Mouse (Mus musculus) stomach, embryonic 16.5 days (tissue): ENCODE measurements around the gene Magi1. TPM values are rescaled to one million over a fixed set of nuclear protein-coding genes. Genes with fewer than 3 reads are reported as not detected.

Experiments
- ATAC-seq: fragments of 200-750 bp; cut with Nextera tagmentation; 2 replicates; pipeline ENCODE4 v1.8.0; 2017; ENCODE audit warnings: moderate number of reproducible peaks, moderate TSS enrichment; ENCODE audit not compliant: insufficient read depth, low FRiP score
- H3K27ac ChIP-seq: fragments of 300-500 bp; sonication (generic); 2 replicates; pipeline ENCODE4 v1.5.1; 2014; ENCODE audit warnings: low read length
- H3K27me3 ChIP-seq: fragments of 300-500 bp; sonication (generic); 2 replicates; pipeline ENCODE4 v1.6.1; 2014; ENCODE audit warnings: low read length, control low read depth, mixed read lengths; ENCODE audit not compliant: control insufficient read depth, insufficient read depth
- H3K36me3 ChIP-seq: fragments of 300-500 bp; sonication (generic); 2 replicates; pipeline ENCODE4 v1.6.1; 2014; ENCODE audit warnings: low read length; ENCODE audit not compliant: control insufficient read depth, insufficient read depth
- H3K4me1 ChIP-seq: fragments of 300-500 bp; sonication (generic); 2 replicates; pipeline ENCODE4 v1.6.1; 2014; ENCODE audit warnings: low read length, control low read depth, mixed read lengths; ENCODE audit not compliant: control insufficient read depth, insufficient read depth
- H3K4me2 ChIP-seq: fragments of 300-500 bp; sonication (generic); 2 replicates; pipeline ENCODE4 v1.6.1; 2014; ENCODE audit warnings: low read depth, low read length, mixed read lengths
- H3K4me3 ChIP-seq: fragments of 300-500 bp; sonication (generic); replicated peaks from 2 replicates; pipeline ENCODE4 v1.5.1; 2014; ENCODE audit warnings: mild to moderate bottlenecking, low read length
- H3K9ac ChIP-seq: fragments of 300-500 bp; sonication (generic); 2 replicates; pipeline ENCODE4 v1.6.1; 2014; ENCODE audit warnings: low read length
- H3K9me3 ChIP-seq: fragments of 300-500 bp; sonication (generic); replicated peaks from 2 replicates; pipeline ENCODE4 v1.6.1; 2016; ENCODE audit warnings: low read length, control low read depth; ENCODE audit not compliant: control insufficient read depth
- WGBS: fragments of 180-500 bp; shearing (Covaris S2); extraction: QIAGEN DNeasy Blood & Tissue Kit; methylation state at CpG from one replicate; pipeline ENCODE4 v1.1.7; 2014; 5-methylcytosine and 5-hydroxymethylcytosine counted together
- polyA plus RNA-seq: library from polyadenylated mRNA; unstranded; fragments of >200 nt; fragmentation: Nextera tagmentation; extraction: Ambion mirVana; gene quantifications from 2 replicates; pipeline ENCODE4 v1.2.1, GENCODE M21; 2015

The Magi1 gene
- polyA plus RNA-seq, 1 experiment from 2014 or later = 8.7 TPM

DNA sequence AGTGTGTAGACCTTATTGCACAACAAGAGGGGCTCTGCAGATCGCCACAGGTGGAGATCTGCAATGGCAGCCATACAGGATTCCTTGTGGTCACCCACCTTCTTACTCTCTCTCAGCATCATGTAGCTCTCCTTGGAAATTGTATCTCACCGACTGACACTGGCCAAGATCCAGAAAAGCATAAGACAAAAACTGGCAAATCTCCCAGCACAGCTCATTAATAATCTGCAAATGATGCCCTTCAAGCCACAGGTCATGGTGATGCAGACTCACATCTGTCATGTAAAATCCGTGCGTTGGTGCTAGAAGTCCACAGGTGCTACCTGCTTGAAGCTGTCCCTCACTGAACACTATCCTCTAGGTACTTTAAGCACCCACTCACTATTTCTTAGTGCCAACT lies 448.5 kb downstream of the Magi1 start:
- Histone ChIP-seq H3K4me3 (no peak overlapping the region), H3K4me2 (no peak overlapping the region), H3K27me3 (no peaks in the 10 kb centered on the region), H3K27ac (no peak overlapping the region), H3K4me1 (no peaks in the 10 kb centered on the region; the same call in 1 of the 2 replicates), H3K9ac (no peak overlapping the region), H3K36me3 (no peaks in the 10 kb centered on the region), H3K9me3 (no peaks in the 10 kb centered on the region)
- ATAC-seq = no peak
- 61% methylated on average over 4 of the region's 4 CpGs for WGBS

DNA sequence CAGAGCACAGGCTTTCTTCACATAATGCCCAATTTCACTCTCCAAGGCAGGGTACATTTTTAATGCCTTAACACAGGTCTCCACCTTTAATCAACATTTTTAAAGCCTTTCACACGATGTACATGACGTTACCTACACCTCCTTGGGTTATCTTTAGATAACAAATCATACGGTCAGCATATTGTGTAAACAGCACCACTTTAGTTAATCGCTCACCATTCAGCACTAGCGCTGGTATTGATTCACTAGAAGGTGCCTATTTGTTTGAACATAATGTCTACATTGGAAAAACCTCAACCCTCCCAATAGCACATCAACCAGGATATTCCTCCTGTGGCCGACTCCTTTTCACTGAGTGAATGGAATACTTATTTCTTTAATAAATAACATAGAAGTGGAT lies 455.5 kb downstream of the Magi1 start:
- Histone ChIP-seq H3K4me1 (no peaks in the 10 kb centered on the region; the same call in 1 of the 2 replicates), H3K36me3 (no peaks in the 10 kb centered on the region), H3K4me3 (no peak overlapping the region), H3K27ac (no peak overlapping the region), H3K27me3 (no peaks in the 10 kb centered on the region), H3K4me2 (no peak overlapping the region), H3K9me3 (no peaks in the 10 kb centered on the region), H3K9ac (no peak overlapping the region)
- 42% methylated on average over 6 of the region's 6 CpGs for WGBS
- ATAC-seq = peak; percentile 81; the same call in 1 of the 2 replicates

DNA sequence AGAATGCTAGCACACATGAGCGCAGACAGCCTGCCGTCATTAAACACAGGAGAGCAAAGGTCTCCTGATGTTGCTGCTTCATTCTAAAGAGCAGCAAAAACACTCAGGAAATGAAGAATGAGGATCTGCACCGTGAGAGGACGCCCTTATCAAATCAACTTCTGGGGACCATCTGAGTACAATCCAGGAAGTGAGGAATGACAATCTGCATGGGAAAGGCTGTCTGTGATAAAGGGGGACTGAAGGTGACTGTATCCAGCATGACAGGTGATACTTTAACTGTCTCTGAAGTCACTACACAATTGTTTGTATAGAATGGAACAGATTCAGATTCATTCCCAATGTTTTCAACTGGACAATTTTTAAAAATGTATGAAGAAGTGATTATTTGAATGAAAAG lies 456.8 kb downstream of the Magi1 start:
- Histone ChIP-seq H3K9me3 (no peaks in the 10 kb centered on the region), H3K36me3 (no peaks in the 10 kb centered on the region), H3K27ac (no peak overlapping the region), H3K9ac (no peak overlapping the region), H3K4me2 (no peak overlapping the region), H3K27me3 (no peaks in the 10 kb centered on the region), H3K4me3 (no peak overlapping the region), H3K4me1 (no peaks in the 10 kb centered on the region)
- 37% methylated on average over 4 of the region's 4 CpGs for WGBS
- no peak for ATAC-seq

DNA sequence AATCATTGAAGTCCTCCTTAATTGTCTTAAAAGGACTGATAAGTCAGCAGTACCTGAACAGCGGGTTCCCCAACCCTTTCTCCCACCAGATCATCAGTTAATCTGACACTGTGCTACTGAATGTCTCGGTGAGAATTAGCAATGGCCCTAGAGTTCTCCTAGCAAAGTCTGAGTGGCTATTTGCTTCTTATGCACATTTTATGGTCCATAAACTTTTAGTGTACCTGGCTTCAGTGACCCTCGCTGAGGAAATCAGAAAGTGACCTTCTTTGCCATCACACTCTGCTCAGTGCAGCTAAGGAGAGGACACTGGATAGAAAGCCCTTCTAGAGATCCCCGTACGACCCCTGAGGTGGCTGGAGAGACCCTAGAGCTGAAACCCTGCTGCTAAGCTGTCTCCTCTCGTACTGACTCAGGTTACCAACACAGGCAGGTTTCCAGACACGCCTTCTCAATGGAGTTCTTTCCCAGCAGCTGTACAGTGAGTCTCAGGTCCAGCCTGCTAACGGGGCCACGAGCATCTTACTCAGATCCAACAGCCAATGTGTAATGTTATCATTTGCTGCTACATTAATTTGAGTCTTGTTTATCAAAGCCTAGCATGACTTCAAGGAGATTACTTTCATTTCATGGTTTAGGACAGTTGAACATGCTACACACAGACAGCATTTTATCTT lies 461.4 kb downstream of the Magi1 start:
- Histone ChIP-seq H3K27me3 (no peaks in the 10 kb centered on the region), H3K9ac (no peak overlapping the region), H3K9me3 (no peaks in the 10 kb centered on the region), H3K27ac (no peak overlapping the region), H3K4me2 (no peak overlapping the region), H3K4me3 (no peak overlapping the region), H3K36me3 (no peaks in the 10 kb centered on the region), H3K4me1 (0 out of 2 replicates have a peak, but pooled peaks cover 5% of the 10 kb centered on the region)
- no peak for ATAC-seq
- WGBS = 66% methylated on average over 9 of the region's 9 CpGs

DNA sequence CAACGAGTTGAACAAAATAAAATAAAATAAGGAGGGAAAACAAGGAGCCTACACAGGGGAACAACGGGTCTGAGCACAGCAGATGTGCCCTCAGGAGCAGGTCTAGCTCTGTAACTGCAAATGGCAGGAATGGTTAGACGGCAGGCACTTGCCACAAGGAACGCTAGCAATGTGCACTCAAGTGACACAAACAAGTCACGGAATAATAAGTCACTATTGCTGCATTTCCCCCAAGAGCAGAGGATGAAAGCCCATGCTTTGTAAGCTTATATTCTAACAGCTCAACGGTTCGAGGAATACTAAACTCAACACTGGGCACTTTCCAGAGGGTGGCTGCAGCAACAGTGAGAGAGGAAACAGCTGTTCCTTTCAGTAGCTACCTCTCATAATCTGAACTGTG lies 462.2 kb downstream of the Magi1 start:
- no peak overlapping the region for H3K9ac ChIP-seq
- H3K4me1 ChIP-seq = 0 out of 2 replicates have a peak, but pooled peaks cover 5% of the 10 kb centered on the region
- no peak overlapping the region for H3K27ac ChIP-seq
- no peak overlapping the region for H3K4me2 ChIP-seq
- no peaks in the 10 kb centered on the region for H3K36me3 ChIP-seq
- no peak for ATAC-seq
- WGBS = 53% methylated on average over 7 of the region's 7 CpGs
- H3K27me3 ChIP-seq = no peaks in the 10 kb centered on the region
- H3K4me3 ChIP-seq = no peak overlapping the region
- H3K9me3 ChIP-seq = no peaks in the 10 kb centered on the region

DNA sequence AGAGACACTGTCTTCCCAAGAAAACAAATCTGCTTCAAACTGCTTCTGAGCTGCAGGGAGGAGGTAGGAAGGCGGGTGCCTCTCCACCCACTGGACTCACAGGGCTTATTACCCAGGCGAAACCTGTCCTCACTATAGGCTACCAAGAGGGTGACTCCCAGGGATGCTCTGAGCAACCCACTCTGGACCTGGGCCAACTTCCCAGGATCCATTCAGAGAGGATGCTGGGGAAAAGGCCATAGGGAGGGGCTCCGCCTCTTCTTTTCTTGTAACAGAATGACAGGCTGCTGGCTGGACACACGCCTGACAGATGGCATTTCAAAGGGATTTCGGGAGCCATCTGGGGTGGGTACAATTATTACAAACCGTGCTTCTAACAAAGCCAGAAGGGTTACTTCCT lies 463.8 kb downstream of the Magi1 start:
- no peak overlapping the region for H3K4me3 ChIP-seq
- WGBS = 56% methylated on average over 6 of the region's 6 CpGs

DNA sequence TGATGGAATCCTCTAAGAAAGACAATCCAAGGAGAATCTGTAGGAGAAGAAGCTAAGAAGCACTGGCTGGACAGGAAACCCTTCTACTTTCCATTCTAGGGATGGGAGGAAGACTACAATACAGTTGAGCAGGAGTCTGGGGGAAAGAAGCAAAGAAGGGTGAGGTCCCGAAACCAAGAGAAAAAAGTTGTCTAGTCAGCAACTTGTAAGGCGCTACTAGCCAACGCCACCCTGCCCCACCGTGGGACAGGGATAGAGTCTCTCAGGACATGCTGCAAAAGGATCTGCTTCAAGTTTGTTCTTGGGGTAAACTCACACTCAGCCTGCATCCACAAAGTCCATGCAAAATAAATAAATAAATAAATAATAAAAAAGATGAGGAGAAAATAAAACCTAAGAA lies 464.4 kb downstream of the Magi1 start:
- Histone ChIP-seq H3K4me1 (0 out of 2 replicates have a peak, but pooled peaks cover 8% of the 10 kb centered on the region), H3K4me3 (no peak overlapping the region), H3K36me3 (no peaks in the 10 kb centered on the region), H3K4me2 (no peak overlapping the region), H3K9me3 (no peaks in the 10 kb centered on the region), H3K9ac (no peak overlapping the region), H3K27me3 (no peaks in the 10 kb centered on the region), H3K27ac (no peak overlapping the region)
- no peak for ATAC-seq
- WGBS = 95% methylated on average over 4 of the region's 4 CpGs

More for the DNA sequence above, 463.8 kb downstream of the Magi1 start:
- no peak overlapping the region for H3K4me2 ChIP-seq
- H3K36me3 ChIP-seq = no peaks in the 10 kb centered on the region
- H3K9me3 ChIP-seq = no peaks in the 10 kb centered on the region
- H3K9ac ChIP-seq = no peak overlapping the region
- 0 out of 2 replicates have a peak, but pooled peaks cover 8% of the 10 kb centered on the region for H3K4me1 ChIP-seq
- no peak overlapping the region for H3K27ac ChIP-seq
- 0 out of 2 replicates have a peak, but pooled peaks have one; percentile 37 for ATAC-seq
- no peaks in the 10 kb centered on the region for H3K27me3 ChIP-seq

DNA sequence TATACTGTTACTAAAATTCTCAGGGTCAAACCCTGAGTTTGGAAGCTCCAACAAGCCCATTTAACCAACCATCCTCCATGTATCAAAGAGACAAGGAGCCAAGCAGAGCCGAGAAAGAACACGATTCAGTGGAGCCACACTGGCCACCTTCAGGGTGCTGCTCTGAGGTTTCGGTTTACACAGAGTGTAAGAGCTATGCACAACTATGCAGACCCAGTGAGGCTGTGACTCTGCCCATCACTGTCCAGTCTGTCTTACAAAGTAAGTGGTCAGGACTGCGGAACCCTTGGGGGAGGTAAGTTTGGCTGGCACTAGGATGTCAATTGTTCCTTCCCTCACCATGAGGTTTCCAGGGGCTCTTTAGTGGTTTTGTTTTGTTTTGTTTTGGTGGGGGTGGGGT lies 465.2 kb downstream of the Magi1 start:
- no peaks in the 10 kb centered on the region for H3K36me3 ChIP-seq
- no peaks in the 10 kb centered on the region for H3K9me3 ChIP-seq
- H3K4me1 ChIP-seq = 0 out of 2 replicates have a peak, but pooled peaks cover 8% of the 10 kb centered on the region
- H3K4me3 ChIP-seq = no peak overlapping the region
- no peak overlapping the region for H3K9ac ChIP-seq
- no peak overlapping the region for H3K27ac ChIP-seq
- ATAC-seq = no peak
- no peaks in the 10 kb centered on the region for H3K27me3 ChIP-seq
- H3K4me2 ChIP-seq = no peak overlapping the region
- 84% methylated on average over 4 of the region's 4 CpGs for WGBS

DNA sequence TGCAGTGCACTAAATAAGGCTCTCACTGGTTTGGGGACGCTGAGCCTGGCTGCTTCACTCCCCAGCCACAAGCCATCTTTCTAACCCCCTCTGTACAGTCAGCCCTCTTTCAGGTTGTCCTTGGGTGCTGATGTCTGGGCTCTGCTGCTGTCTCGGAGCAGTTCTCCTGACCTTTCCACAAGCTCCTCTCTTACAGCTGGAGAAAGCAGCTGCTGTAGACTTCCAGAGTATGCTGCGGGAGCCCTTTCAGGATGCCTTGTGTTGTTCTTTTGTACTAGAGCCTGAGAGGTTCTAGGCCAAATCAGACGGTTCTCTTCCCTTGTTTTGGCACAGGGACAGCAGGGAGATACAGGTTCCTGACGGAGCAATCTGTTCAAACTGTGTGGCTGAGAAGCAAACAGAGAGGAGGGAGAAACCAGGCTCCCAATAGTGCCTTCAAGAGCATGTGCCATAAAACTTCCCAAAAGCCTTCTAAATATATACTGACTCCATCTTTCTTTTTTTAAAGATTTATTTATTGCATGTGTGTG lies 478.2 kb downstream of the Magi1 start:
- no peaks in the 10 kb centered on the region for H3K4me1 ChIP-seq
- 75% methylated on average over 5 of the region's 5 CpGs for WGBS
- H3K4me2 ChIP-seq = no peak overlapping the region
- ATAC-seq = no peak
- no peaks in the 10 kb centered on the region for H3K9me3 ChIP-seq
- no peak overlapping the region for H3K27ac ChIP-seq
- no peaks in the 10 kb centered on the region for H3K36me3 ChIP-seq
- no peaks in the 10 kb centered on the region for H3K27me3 ChIP-seq
- no peak overlapping the region for H3K4me3 ChIP-seq
- H3K9ac ChIP-seq = no peak overlapping the region
